Mouse (Mus musculus): ENCODE results near the gene Taldo1. TPM values are rescaled to one million over a fixed set of nuclear protein-coding genes. Genes with fewer than 3 reads are reported as not detected.

The Taldo1 gene
- polyA plus RNA-seq, 1 experiment from 2014 or later = 291 TPM

GRCm38 (mm10) chr7:141363106-141363751 lies 28.8 kb upstream of the Taldo1 start:
- Histone ChIP-seq H3K9ac (ENCODE audit: low read depth, low read length) (no peak overlapping the region), H3K9me3 (replicated peaks; ENCODE audit: control insufficient read depth, low read length, poor library complexity, severe bottlenecking) (no peaks in the 10 kb centered on the region), H3K27ac (ENCODE audit: low read length) (no peak overlapping the region), H3K4me1 (ENCODE audit: control insufficient read depth, insufficient read depth, low read length) (no peaks in the 10 kb centered on the region), H3K36me3 (ENCODE audit: control insufficient read depth, insufficient read depth, low read length) (no peaks in the 10 kb centered on the region), H3K27me3 (ENCODE audit: control insufficient read depth, insufficient read depth, low read depth, low read length) (peaks cover 6% of the 10 kb centered on the region; the same call in 1 of the 2 replicates), H3K4me2 (ENCODE audit: low read length) (no peak overlapping the region), H3K4me3 (ENCODE audit: low read depth, low read length) (no peak overlapping the region)
- WGBS = 57% methylated on average over 4 of the region's 4 CpGs
- no peak; the same call in 1 of the 2 replicates for ATAC-seq

DNA sequence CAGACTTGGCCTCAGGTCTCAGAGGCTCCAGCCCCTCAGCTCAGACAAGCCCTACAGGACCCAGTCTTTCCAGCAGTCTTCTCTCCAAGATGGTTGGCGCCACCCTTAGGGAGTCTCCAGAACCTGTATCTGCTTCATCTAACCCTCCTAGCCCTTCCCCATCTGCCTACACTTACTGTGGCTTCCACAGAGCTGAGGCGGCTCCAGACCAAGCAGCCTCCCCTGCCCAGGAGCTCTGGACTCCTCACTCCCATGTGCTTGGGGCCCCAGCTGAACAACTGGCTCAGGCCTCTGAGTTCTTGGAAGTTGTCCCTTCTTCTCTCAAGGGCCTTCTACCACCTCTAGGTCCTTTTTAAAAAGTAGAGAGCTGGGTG lies 28.3 kb upstream of the Taldo1 start:
- WGBS = 79% methylated on average over 2 of the region's 2 CpGs
- ATAC-seq = no peak; the same call in 1 of the 2 replicates
- H3K4me3 ChIP-seq (ENCODE audit: low read depth, low read length) = no peak overlapping the region
- no peak overlapping the region for H3K9ac ChIP-seq (ENCODE audit: low read depth, low read length)
- peaks cover 6% of the 10 kb centered on the region; the same call in 1 of the 2 replicates for H3K27me3 ChIP-seq (ENCODE audit: control insufficient read depth, insufficient read depth, low read depth, low read length)
- no peaks in the 10 kb centered on the region for H3K9me3 ChIP-seq (replicated peaks; ENCODE audit: control insufficient read depth, low read length, poor library complexity, severe bottlenecking)
- H3K4me1 ChIP-seq (ENCODE audit: control insufficient read depth, insufficient read depth, low read length) = no peaks in the 10 kb centered on the region
- no peaks in the 10 kb centered on the region for H3K36me3 ChIP-seq (ENCODE audit: control insufficient read depth, insufficient read depth, low read length)
- no peak overlapping the region for H3K27ac ChIP-seq (ENCODE audit: low read length)
- H3K4me2 ChIP-seq (ENCODE audit: low read length) = no peak overlapping the region

GRCm38 (mm10) chr7:141364349-141365048 lies 27.5 kb upstream of the Taldo1 start:
- Histone ChIP-seq H3K27me3 (ENCODE audit: control insufficient read depth, insufficient read depth, low read depth, low read length) (peaks cover 6% of the 10 kb centered on the region; the same call in 1 of the 2 replicates), H3K9ac (ENCODE audit: low read depth, low read length) (no peak overlapping the region), H3K9me3 (replicated peaks; ENCODE audit: control insufficient read depth, low read length, poor library complexity, severe bottlenecking) (no peaks in the 10 kb centered on the region), H3K27ac (ENCODE audit: low read length) (no peak overlapping the region), H3K4me1 (ENCODE audit: control insufficient read depth, insufficient read depth, low read length) (no peaks in the 10 kb centered on the region), H3K36me3 (ENCODE audit: control insufficient read depth, insufficient read depth, low read length) (no peaks in the 10 kb centered on the region), H3K4me2 (ENCODE audit: low read length) (no peak overlapping the region), H3K4me3 (ENCODE audit: low read depth, low read length) (no peak overlapping the region)
- no peak for ATAC-seq
- 86% methylated on average over 5 of the region's 5 CpGs for WGBS

DNA sequence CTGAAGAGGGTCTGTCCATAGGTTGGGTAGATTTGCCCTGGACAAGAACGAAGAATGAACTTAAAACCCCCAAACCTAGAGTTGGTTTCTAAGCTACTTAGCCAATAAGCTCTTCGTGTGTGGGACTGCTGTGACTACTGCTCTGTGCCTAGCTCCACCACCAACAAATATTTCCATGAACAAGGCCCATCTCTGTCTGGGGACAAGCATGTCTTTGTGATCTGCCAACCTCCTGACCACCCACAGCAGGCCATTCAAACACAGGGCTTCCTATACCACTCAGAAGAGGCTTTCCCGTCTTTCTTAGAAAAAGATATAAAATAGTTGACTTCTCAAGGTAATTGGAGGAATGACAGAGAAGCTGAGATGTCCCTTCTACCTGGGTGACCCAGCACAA lies 27.0 kb upstream of the Taldo1 start:
- WGBS = 62% methylated on average over 3 of the region's 3 CpGs
- Histone ChIP-seq H3K9ac (ENCODE audit: low read depth, low read length) (no peak overlapping the region), H3K4me1 (ENCODE audit: control insufficient read depth, insufficient read depth, low read length) (no peaks in the 10 kb centered on the region), H3K27me3 (ENCODE audit: control insufficient read depth, insufficient read depth, low read depth, low read length) (peaks cover 6% of the 10 kb centered on the region; the same call in 1 of the 2 replicates), H3K4me3 (ENCODE audit: low read depth, low read length) (no peak overlapping the region), H3K27ac (ENCODE audit: low read length) (no peak overlapping the region), H3K9me3 (replicated peaks; ENCODE audit: control insufficient read depth, low read length, poor library complexity, severe bottlenecking) (no peaks in the 10 kb centered on the region), H3K4me2 (ENCODE audit: low read length) (no peak overlapping the region), H3K36me3 (ENCODE audit: control insufficient read depth, insufficient read depth, low read length) (no peaks in the 10 kb centered on the region)
- ATAC-seq = no peak

- WGBS = 86% methylated on average over 4 of the region's 4 CpGs
- Histone ChIP-seq H3K27me3 (ENCODE audit: control insufficient read depth, insufficient read depth, low read depth, low read length) (no peaks in the 10 kb centered on the region), H3K4me1 (ENCODE audit: control insufficient read depth, insufficient read depth, low read length) (no peaks in the 10 kb centered on the region), H3K9ac (ENCODE audit: low read depth, low read length) (no peak overlapping the region), H3K36me3 (ENCODE audit: control insufficient read depth, insufficient read depth, low read length) (no peaks in the 10 kb centered on the region), H3K9me3 (replicated peaks; ENCODE audit: control insufficient read depth, low read length, poor library complexity, severe bottlenecking) (no peaks in the 10 kb centered on the region), H3K4me3 (ENCODE audit: low read depth, low read length) (no peak overlapping the region), H3K27ac (ENCODE audit: low read length) (no peak overlapping the region), H3K4me2 (ENCODE audit: low read length) (no peak overlapping the region)
- no peak for ATAC-seq
Observed at GRCm38 (mm10) chr7:141367358-141367757, 24.6 kb upstream of the Taldo1 start.

- 74% methylated on average over 5 of the region's 5 CpGs for WGBS
Observed at GRCm38 (mm10) chr7:141369918-141370317, 22.1 kb upstream of the Taldo1 start.

GRCm38 (mm10) chr7:141371942-141372595 lies 19.9 kb upstream of the Taldo1 start:
- Histone ChIP-seq H3K27ac (ENCODE audit: low read length) (no peak overlapping the region), H3K9ac (ENCODE audit: low read depth, low read length) (no peak overlapping the region), H3K4me3 (ENCODE audit: low read depth, low read length) (no peak overlapping the region), H3K4me2 (ENCODE audit: low read length) (no peak overlapping the region), H3K36me3 (ENCODE audit: control insufficient read depth, insufficient read depth, low read length) (no peaks in the 10 kb centered on the region), H3K27me3 (ENCODE audit: control insufficient read depth, insufficient read depth, low read depth, low read length) (no peaks in the 10 kb centered on the region), H3K4me1 (ENCODE audit: control insufficient read depth, insufficient read depth, low read length) (no peaks in the 10 kb centered on the region), H3K9me3 (replicated peaks; ENCODE audit: control insufficient read depth, low read length, poor library complexity, severe bottlenecking) (no peaks in the 10 kb centered on the region)
- 73% methylated on average over 6 of the region's 6 CpGs for WGBS
- no peak for ATAC-seq

More at GRCm38 (mm10) chr7:141369918-141370317, 22.1 kb upstream of the Taldo1 start:
- Histone ChIP-seq H3K4me2 (ENCODE audit: low read length) (no peak overlapping the region), H3K27me3 (ENCODE audit: control insufficient read depth, insufficient read depth, low read depth, low read length) (no peaks in the 10 kb centered on the region), H3K9ac (ENCODE audit: low read depth, low read length) (no peak overlapping the region), H3K36me3 (ENCODE audit: control insufficient read depth, insufficient read depth, low read length) (no peaks in the 10 kb centered on the region), H3K4me3 (ENCODE audit: low read depth, low read length) (no peak overlapping the region), H3K9me3 (replicated peaks; ENCODE audit: control insufficient read depth, low read length, poor library complexity, severe bottlenecking) (no peaks in the 10 kb centered on the region), H3K4me1 (ENCODE audit: control insufficient read depth, insufficient read depth, low read length) (no peaks in the 10 kb centered on the region), H3K27ac (ENCODE audit: low read length) (no peak overlapping the region)
- no peak for ATAC-seq

DNA sequence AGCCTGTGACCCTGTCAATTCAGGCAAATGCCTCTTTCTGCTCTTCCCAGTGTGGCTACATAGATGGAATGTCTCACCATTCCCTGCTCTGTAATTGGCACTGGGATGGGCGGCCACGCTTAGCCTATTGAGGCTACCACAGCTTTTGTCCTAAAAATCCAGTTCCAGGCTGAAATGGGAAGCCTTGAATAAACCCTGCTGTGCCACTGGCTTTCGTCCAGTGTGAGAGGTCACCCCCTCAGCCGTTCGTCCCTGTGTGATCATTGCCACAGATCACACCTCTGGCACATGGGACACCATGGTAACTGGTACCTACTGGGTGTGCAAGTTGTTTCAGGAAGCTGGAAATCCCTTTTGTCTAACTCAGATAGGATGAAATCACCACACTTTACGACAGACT lies 18.4 kb upstream of the Taldo1 start:
- Histone ChIP-seq H3K27ac (ENCODE audit: low read length) (no peak overlapping the region), H3K9me3 (replicated peaks; ENCODE audit: control insufficient read depth, low read length, poor library complexity, severe bottlenecking) (no peaks in the 10 kb centered on the region), H3K36me3 (ENCODE audit: control insufficient read depth, insufficient read depth, low read length) (no peaks in the 10 kb centered on the region), H3K27me3 (ENCODE audit: control insufficient read depth, insufficient read depth, low read depth, low read length) (no peaks in the 10 kb centered on the region), H3K4me3 (ENCODE audit: low read depth, low read length) (no peak overlapping the region), H3K4me2 (ENCODE audit: low read length) (no peak overlapping the region), H3K4me1 (ENCODE audit: control insufficient read depth, insufficient read depth, low read length) (no peaks in the 10 kb centered on the region), H3K9ac (ENCODE audit: low read depth, low read length) (no peak overlapping the region)
- 24% methylated on average over 6 of the region's 6 CpGs for WGBS
- no peak for ATAC-seq

DNA sequence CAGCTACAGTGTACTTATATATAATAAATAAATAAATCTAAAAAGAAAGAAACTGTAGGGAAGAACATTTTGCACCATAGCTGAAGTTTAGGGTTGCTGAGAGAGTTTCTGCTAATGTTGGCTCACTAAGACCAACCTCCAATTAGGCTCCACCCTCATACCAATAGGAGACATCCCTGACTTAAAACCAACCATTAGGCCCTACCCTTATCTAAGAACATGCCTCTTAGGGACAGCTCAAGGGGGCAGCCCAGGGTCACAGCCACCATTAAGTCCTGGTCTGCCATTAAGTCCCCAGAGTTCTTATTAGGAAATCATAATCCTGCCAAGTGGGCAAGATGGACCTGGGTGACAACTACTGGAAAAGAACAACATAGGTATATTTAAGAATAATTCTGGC lies 17.6 kb upstream of the Taldo1 start:
- H3K4me2 ChIP-seq (ENCODE audit: low read length) = no peak overlapping the region
- no peak for ATAC-seq
- H3K4me1 ChIP-seq (ENCODE audit: control insufficient read depth, insufficient read depth, low read length) = no peaks in the 10 kb centered on the region

More for the DNA sequence above, 17.6 kb upstream of the Taldo1 start:
- Histone ChIP-seq H3K27me3 (ENCODE audit: control insufficient read depth, insufficient read depth, low read depth, low read length) (no peaks in the 10 kb centered on the region), H3K36me3 (ENCODE audit: control insufficient read depth, insufficient read depth, low read length) (no peaks in the 10 kb centered on the region), H3K4me3 (ENCODE audit: low read depth, low read length) (no peak overlapping the region), H3K27ac (ENCODE audit: low read length) (no peak overlapping the region), H3K9me3 (replicated peaks; ENCODE audit: control insufficient read depth, low read length, poor library complexity, severe bottlenecking) (no peaks in the 10 kb centered on the region), H3K9ac (ENCODE audit: low read depth, low read length) (no peak overlapping the region)

Data from midbrain, embryonic 16.5 days (tissue).